Mouse (Mus musculus) spleen, adult 2 months (tissue): Measurements from ENCODE around the gene Elovl7.

ENCODE experiments used
- CTCF ChIP-seq: fragments of 200-500 bp; IDR thresholded peaks from 2 replicates; pipeline ENCODE4 v1.5.1; 2011; ENCODE audit warnings: mild to moderate bottlenecking, inconsistent platforms; ENCODE audit not compliant: insufficient read depth, insufficient read length, insufficient replicate concordance; ENCODE audit errors: extremely low read depth
- POLR2A ChIP-seq: fragments of 200-500 bp; IDR thresholded peaks from 2 replicates; pipeline ENCODE4 v1.6.1; 2011; ENCODE audit warnings: low read depth, low read length, inconsistent platforms

- TF ChIP-seq POLR2A, result no peak
- TF ChIP-seq CTCF, result no peak
These were observed 1.1 kb downstream of the Elovl7 start for GRCm38 (mm10) chr13:108215231-108215780.
